Mouse (Mus musculus): ENCODE results near the gene A530064D06Rik. TPM values are rescaled to one million over a fixed set of nuclear protein-coding genes. Genes with fewer than 3 reads are reported as not detected.
"Not testable (repeated sequence)": the region's sequence is repeated elsewhere in the genome, so short reads cannot be mapped to it uniquely, and the experiment has no call there.

Gene A530064D06Rik
- 0.14 TPM in 1 of 2 replicates, not detected in the other for polyA plus RNA-seq (2015; fragmentation: Nextera tagmentation; extraction: Ambion mirVana)

DNA sequence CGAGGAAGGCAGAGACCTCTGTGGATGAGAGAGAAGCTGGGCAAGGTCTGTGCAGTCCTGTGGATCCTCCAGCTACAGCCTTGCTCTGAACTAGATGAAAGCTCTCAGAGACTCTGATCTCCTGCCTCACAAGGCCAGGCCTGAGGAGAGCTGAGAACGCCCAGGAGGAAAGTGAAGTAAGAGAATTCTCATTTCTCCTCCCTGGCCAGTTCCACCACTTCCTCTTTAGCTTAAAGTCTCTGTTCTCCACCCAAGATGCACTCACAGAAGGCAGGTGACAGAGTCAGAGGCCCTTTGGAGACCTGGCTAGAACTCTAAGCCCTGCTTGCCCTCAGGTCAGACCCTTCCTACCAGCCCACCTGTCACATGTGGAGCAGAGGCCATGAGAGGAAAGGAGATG is at the start of gene A530064D06Rik:
Gene A530064D06Rik, minus strand, starts transcription at position 173 of the 400 bp plus-strand sequence.
- not testable (repeated sequence) for H3K36me3 ChIP-seq (ENCODE audit: control insufficient read depth, insufficient read depth, low read length); H3K9me3 ChIP-seq (ENCODE audit: control insufficient read depth, low read length); H3K4me3 ChIP-seq (ENCODE audit: low read length); ATAC-seq; H3K27ac ChIP-seq (ENCODE audit: low read depth, low read length); H3K4me2 ChIP-seq (ENCODE audit: low read length); H3K4me1 ChIP-seq (ENCODE audit: control insufficient read depth, insufficient read depth, low read depth, low read length); H3K27me3 ChIP-seq (replicated peaks; ENCODE audit: control insufficient read depth, insufficient read depth, low read length); H3K9ac ChIP-seq (ENCODE audit: low read depth, low read length)
- WGBS: 72% methylated on average over 2 of the region's 2 CpGs

DNA sequence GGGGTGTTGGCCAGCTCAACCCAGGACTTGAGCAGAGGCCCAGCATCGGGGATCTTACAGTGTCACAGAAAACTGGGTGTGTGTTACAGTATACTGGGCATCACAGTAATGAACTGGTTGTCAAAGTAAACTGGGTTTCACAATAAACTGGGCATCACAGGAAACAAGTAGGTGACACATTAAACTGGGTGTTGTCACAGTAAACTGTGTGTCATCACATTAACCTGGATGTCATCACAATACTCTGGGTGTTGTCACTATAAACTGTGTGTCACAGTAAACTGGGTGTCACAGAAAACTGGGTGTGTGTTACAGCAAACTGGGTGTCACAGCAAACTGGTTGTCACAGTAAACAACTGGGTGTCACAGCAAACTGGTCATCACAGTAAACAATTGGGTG is 48.4 kb upstream of the A530064D06Rik start:
- 83% methylated on average over 1 of the region's 1 CpGs for WGBS

DNA sequence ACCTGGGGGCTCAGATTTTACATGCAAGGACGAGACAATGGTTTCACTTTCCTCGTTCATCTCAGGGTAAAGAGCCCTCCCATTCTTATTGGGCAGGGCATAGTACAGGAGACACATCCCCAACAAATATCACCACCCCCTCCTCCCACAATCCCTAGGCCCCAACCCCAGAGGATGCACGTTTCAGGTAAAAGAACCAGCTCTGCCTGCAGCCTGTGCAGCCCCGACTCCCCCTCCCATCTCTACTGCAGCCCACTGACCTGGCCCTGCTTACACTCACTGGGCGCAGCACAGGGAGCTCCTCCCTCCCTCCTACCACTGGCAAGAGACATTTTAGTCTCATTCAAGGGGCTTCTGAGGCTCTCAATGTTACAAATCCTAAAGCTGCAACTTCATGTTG is 46.4 kb upstream of the A530064D06Rik start:
- 74% methylated on average over 5 of the region's 5 CpGs for WGBS
- no peaks in the 10 kb centered on the region for H3K27me3 ChIP-seq (replicated peaks; ENCODE audit: control insufficient read depth, insufficient read depth, low read length)

More for the DNA sequence above, 48.4 kb upstream of the A530064D06Rik start:
- H3K36me3 ChIP-seq (ENCODE audit: control insufficient read depth, insufficient read depth, low read length): no peaks in the 10 kb centered on the region
- ATAC-seq: no peak
- no peak overlapping the region for H3K4me2 ChIP-seq (ENCODE audit: low read length)
- H3K4me3 ChIP-seq (ENCODE audit: low read length): no peak overlapping the region
- H3K9ac ChIP-seq (ENCODE audit: low read depth, low read length): no peak overlapping the region
- H3K27ac ChIP-seq (ENCODE audit: low read depth, low read length): no peak overlapping the region
- H3K27me3 ChIP-seq (replicated peaks; ENCODE audit: control insufficient read depth, insufficient read depth, low read length): no peaks in the 10 kb centered on the region
- no peaks in the 10 kb centered on the region for H3K4me1 ChIP-seq (ENCODE audit: control insufficient read depth, insufficient read depth, low read depth, low read length)
- no peaks in the 10 kb centered on the region for H3K9me3 ChIP-seq (ENCODE audit: control insufficient read depth, low read length)

DNA sequence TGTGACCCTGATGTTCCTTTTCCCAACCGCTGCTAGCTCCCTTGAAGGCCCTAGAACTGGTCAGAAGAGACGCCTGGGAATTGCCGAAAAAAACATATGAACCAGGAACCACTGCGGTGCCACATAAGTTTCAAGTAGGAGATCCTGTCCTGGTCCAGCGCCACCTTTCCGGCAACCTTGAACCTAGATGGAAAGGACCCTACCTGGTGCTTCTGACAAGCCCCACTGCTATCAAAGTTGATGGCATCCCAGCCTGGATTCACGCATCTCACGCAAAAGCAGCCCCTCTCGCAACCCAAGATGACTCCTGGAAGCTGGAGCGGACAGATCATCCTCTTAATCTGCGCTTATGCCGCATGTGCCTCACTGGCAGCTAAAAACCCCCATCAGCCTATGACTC is 45.5 kb upstream of the A530064D06Rik start:
- Histone ChIP-seq H3K36me3 (ENCODE audit: control insufficient read depth, insufficient read depth, low read length) (no peaks in the 10 kb centered on the region), H3K27ac (ENCODE audit: low read depth, low read length) (no peak overlapping the region), H3K4me2 (ENCODE audit: low read length) (no peak overlapping the region), H3K27me3 (replicated peaks; ENCODE audit: control insufficient read depth, insufficient read depth, low read length) (no peaks in the 10 kb centered on the region), H3K9ac (ENCODE audit: low read depth, low read length) (no peak overlapping the region), H3K4me1 (ENCODE audit: control insufficient read depth, insufficient read depth, low read depth, low read length) (no peaks in the 10 kb centered on the region), H3K9me3 (ENCODE audit: control insufficient read depth, low read length) (no peaks in the 10 kb centered on the region), H3K4me3 (ENCODE audit: low read length) (no peak overlapping the region)
- 97% methylated on average over 12 of the region's 12 CpGs for WGBS
- ATAC-seq: no peak

More for the DNA sequence above, 46.4 kb upstream of the A530064D06Rik start:
- H3K4me1 ChIP-seq (ENCODE audit: control insufficient read depth, insufficient read depth, low read depth, low read length): no peaks in the 10 kb centered on the region
- H3K9ac ChIP-seq (ENCODE audit: low read depth, low read length): no peak overlapping the region
- no peaks in the 10 kb centered on the region for H3K36me3 ChIP-seq (ENCODE audit: control insufficient read depth, insufficient read depth, low read length)
- H3K4me3 ChIP-seq (ENCODE audit: low read length): no peak overlapping the region
- no peaks in the 10 kb centered on the region for H3K9me3 ChIP-seq (ENCODE audit: control insufficient read depth, low read length)
- ATAC-seq: no peak
- H3K27ac ChIP-seq (ENCODE audit: low read depth, low read length): no peak overlapping the region
- no peak overlapping the region for H3K4me2 ChIP-seq (ENCODE audit: low read length)

DNA sequence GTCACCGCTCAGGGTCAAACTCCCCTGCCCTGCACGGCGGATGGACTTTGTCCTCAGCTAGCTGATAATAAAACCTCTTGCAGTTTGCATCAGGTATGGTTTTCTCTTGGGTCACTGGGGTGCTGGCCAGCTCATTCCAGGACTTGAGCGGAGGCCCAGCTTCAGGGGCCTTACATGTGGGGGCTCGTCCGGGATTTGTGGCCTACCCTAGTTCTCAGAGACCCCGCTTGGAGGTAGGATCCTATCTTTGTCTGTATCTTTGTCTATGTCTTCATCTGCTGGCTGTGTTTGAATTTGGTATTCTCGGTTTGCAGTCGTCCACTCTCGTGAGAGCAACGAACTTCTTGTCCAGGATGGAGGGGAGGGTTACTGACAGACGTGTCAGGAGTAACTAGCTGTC is 36.0 kb upstream of the A530064D06Rik start:
- Histone ChIP-seq H3K4me1 (ENCODE audit: control insufficient read depth, insufficient read depth, low read depth, low read length) (no peaks in the 10 kb centered on the region), H3K27me3 (replicated peaks; ENCODE audit: control insufficient read depth, insufficient read depth, low read length) (no peaks in the 10 kb centered on the region), H3K9me3 (ENCODE audit: control insufficient read depth, low read length) (peaks cover 8% of the 10 kb centered on the region), H3K27ac (ENCODE audit: low read depth, low read length) (no peak overlapping the region), H3K4me2 (ENCODE audit: low read length) (no peak overlapping the region), H3K9ac (ENCODE audit: low read depth, low read length) (no peak overlapping the region), H3K36me3 (ENCODE audit: control insufficient read depth, insufficient read depth, low read length) (no peaks in the 10 kb centered on the region), H3K4me3 (ENCODE audit: low read length) (no peak overlapping the region)
- ATAC-seq: no peak
- 94% methylated on average over 12 of the region's 12 CpGs for WGBS

DNA sequence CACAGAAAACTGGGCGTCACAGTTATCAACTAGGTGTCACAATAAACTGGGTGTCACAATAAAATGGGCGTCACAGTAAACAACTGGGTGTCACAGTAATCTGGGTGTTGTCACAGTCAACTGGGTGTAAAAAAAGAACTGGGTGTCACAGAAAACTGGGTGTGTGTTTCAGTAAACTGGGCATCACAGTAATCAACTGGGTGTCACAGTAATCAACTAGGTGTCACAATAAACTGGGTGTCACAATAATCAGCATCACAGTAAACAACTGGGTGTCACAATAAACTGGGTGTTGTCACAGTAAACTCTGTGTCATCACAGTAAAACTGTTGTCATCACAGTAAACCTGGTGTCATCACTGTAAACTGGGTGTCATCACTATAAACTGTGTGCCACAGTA is 25.3 kb upstream of the A530064D06Rik start:
- Histone ChIP-seq H3K9me3 (ENCODE audit: control insufficient read depth, low read length) (no peaks in the 10 kb centered on the region), H3K36me3 (ENCODE audit: control insufficient read depth, insufficient read depth, low read length) (no peaks in the 10 kb centered on the region), H3K9ac (ENCODE audit: low read depth, low read length) (no peak overlapping the region), H3K4me3 (ENCODE audit: low read length) (no peak overlapping the region), H3K4me2 (ENCODE audit: low read length) (no peak overlapping the region), H3K27ac (ENCODE audit: low read depth, low read length) (no peak overlapping the region), H3K4me1 (ENCODE audit: control insufficient read depth, insufficient read depth, low read depth, low read length) (no peaks in the 10 kb centered on the region), H3K27me3 (replicated peaks; ENCODE audit: control insufficient read depth, insufficient read depth, low read length) (no peaks in the 10 kb centered on the region)
- ATAC-seq: no peak
- WGBS: 88% methylated on average over 2 of the region's 2 CpGs

DNA sequence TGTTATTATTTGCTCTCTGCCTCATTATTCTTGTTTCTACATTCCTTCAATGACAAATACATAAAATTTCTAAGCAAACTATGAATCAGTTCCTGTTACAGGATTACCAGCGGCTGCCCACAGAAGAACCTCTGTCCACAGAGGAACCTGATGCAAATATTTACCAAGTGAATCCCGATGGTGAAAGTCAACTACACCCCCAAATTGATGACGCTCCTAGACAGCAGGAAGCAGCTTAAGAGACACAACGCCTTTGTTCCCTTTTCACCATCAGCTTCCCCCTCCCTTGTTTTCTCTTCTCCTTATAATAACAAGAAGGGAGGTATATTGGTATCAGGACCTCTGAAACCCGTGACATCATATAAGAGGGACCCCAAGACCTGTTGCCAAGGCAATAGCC is 18.2 kb upstream of the A530064D06Rik start:
- no peaks in the 10 kb centered on the region for H3K27me3 ChIP-seq (replicated peaks; ENCODE audit: control insufficient read depth, insufficient read depth, low read length)
- H3K4me1 ChIP-seq (ENCODE audit: control insufficient read depth, insufficient read depth, low read depth, low read length): no peaks in the 10 kb centered on the region
- H3K27ac ChIP-seq (ENCODE audit: low read depth, low read length): no peak overlapping the region
- H3K9ac ChIP-seq (ENCODE audit: low read depth, low read length): no peak overlapping the region
- no peaks in the 10 kb centered on the region for H3K36me3 ChIP-seq (ENCODE audit: control insufficient read depth, insufficient read depth, low read length)
- ATAC-seq: no peak
- H3K4me3 ChIP-seq (ENCODE audit: low read length): no peak overlapping the region
- WGBS: 85% methylated on average over 5 of the region's 5 CpGs
- no peak overlapping the region for H3K4me2 ChIP-seq (ENCODE audit: low read length)
- no peaks in the 10 kb centered on the region for H3K9me3 ChIP-seq (ENCODE audit: control insufficient read depth, low read length)

DNA sequence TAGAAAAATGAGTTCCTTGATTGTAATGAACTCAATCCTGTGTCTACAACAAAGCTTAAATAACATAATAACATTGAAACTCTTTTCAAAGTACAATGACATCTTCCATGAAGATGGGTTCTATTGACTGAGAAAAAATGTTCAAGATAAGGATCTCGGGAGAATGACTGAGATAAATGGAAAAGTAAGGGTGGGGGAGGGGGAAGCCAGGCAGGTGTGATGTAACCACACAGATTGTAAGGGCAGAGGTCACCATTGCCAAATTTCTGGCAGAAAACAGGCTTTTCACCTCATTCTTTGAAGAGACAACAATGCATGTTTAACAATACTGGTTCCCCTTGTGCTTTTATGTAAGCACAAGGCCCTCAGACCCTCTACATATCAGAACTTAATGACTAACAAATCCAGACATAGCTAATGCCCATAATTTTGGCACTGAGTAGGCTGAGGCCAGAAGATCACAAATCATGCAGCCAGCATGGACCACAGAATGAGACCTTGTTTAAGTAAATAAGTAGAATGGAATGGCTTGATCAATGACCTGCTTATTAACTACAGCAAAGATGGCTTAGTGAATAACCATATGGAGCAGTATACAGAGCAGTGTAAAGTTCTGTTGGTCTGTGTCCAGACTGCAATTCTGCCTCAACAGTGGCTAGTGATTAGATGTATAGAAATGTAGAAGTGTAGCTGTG is 9.5 kb downstream of the A530064D06Rik start:
- no peak overlapping the region for H3K4me2 ChIP-seq (ENCODE audit: low read length)
- H3K9me3 ChIP-seq (ENCODE audit: control insufficient read depth, low read length): peaks cover 4% of the 10 kb centered on the region; the same call in 1 of the 2 replicates
- WGBS: 80% methylated on average over 1 of the region's 1 CpGs
- no peak overlapping the region for H3K27ac ChIP-seq (ENCODE audit: low read depth, low read length)
- H3K36me3 ChIP-seq (ENCODE audit: control insufficient read depth, insufficient read depth, low read length): no peaks in the 10 kb centered on the region
- H3K4me3 ChIP-seq (ENCODE audit: low read length): no peak overlapping the region
- no peak for ATAC-seq
- no peaks in the 10 kb centered on the region for H3K27me3 ChIP-seq (replicated peaks; ENCODE audit: control insufficient read depth, insufficient read depth, low read length)
- no peaks in the 10 kb centered on the region for H3K4me1 ChIP-seq (ENCODE audit: control insufficient read depth, insufficient read depth, low read depth, low read length)
- H3K9ac ChIP-seq (ENCODE audit: low read depth, low read length): no peak overlapping the region

DNA sequence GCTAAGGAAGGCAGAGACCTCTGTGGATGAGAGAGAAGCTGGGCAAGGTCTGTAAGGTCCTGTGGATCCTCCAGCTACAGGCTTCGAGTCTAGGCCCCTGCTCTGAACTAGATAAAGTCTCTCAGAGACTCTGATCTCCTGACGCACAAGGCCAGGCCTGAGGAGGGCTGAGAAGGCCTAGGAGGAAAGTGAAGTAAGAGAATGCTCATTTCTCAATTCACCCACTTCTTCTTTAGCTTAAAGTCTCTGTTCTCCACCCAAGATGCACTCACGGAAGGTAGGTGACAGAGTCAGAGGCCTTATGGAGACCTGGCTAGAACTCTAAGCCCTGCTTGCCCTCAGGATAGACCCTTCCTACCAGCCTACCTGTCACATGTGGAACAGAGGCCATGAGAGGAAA is 21.0 kb downstream of the A530064D06Rik start, which contains the start of gene 9830107B12Rik:
Gene 9830107B12Rik, minus strand, starts transcription at position 149 of the 400 bp plus-strand sequence.
- no peak for ATAC-seq
- 76% methylated on average over 3 of the region's 3 CpGs for WGBS

More for the DNA sequence above, 21.0 kb downstream of the A530064D06Rik start, which contains the start of gene 9830107B12Rik:
- H3K9me3 ChIP-seq (ENCODE audit: control insufficient read depth, low read length): 0 out of 2 replicates have a peak, but pooled peaks cover 3% of the 10 kb centered on the region
- no peak within 1 kb of the TSS for H3K4me3 ChIP-seq (ENCODE audit: low read length)
- no peak within 1 kb of the TSS for H3K27ac ChIP-seq (ENCODE audit: low read depth, low read length)
- no peak within 1 kb of the TSS for H3K4me2 ChIP-seq (ENCODE audit: low read length)
- H3K36me3 ChIP-seq (ENCODE audit: control insufficient read depth, insufficient read depth, low read length): no peaks in the 10 kb centered on the region
- no peaks in the 10 kb centered on the region for H3K27me3 ChIP-seq (replicated peaks; ENCODE audit: control insufficient read depth, insufficient read depth, low read length)
- no peak within 1 kb of the TSS for H3K9ac ChIP-seq (ENCODE audit: low read depth, low read length)
- H3K4me1 ChIP-seq (ENCODE audit: control insufficient read depth, insufficient read depth, low read depth, low read length): no peaks in the 10 kb centered on the region

Measured in hindbrain, embryonic 16.5 days (tissue).